Mouse (Mus musculus): ENCODE results near the gene Cd244a.
A peak's percentile ranks its signal among the peaks of the same experiment; 100 is the strongest.

The Cd244a gene

DNA sequence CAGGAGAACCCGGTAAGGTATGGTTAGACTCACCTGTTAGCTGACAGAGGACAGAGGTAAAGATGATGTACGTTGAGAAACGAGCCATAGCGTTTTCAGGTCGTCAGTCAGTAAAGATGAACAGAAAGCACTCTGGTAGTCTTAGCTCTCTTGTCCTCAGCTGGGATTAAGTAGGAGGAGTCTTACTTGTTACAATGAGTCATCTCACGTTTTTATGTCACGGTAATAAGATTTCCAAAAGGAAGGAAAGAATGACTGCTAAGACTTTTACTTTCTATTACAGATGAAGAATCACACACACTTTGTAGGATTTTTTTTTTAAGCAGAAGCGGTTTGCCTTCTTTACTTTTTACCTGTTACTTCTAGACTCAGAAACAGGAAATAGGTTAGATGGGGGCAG lies 89.8 kb downstream of the Cd244a start:
- no peak for DNase-seq (ENCODE audit: low spot score in 2 of 2)

DNA sequence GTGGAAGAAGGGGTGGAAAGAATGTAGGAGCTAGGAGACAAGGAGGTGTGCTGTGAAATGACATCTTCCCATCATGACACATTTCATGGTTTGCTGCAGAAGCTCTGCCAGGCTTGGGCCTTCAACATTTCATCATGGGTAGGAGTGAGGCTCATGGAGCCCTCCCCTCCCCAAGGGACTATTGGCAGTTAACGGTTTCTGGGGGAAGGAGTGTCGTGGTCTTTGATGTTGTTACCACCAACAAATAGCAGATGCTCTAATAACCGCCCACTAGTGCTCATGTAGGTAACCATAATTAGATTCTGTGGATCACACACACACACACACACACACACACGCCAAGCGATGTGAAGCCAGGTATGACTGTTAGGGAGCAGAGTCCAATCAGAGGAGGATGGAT lies 93.7 kb downstream of the Cd244a start, which contains the start of gene Slamf7:
TSS of gene Slamf7 (minus strand) at position 302 of the 400 bp plus-strand sequence.
- no peak for DNase-seq (ENCODE audit: low spot score in 2 of 2)

GRCm38 (mm10) chr1:171658561-171658991 lies 99.6 kb downstream of the Cd244a start:
- peak in 1 of 2 experiments; percentile 28 for DNase-seq (ENCODE audit: low spot score in 2 of 2)
